Mouse (Mus musculus) hindbrain, postnatal 0 days (tissue): ENCODE results near the gene Stra6. TPM values are rescaled to one million over a fixed set of nuclear protein-coding genes. Genes with fewer than 3 reads are reported as not detected.

Experiments used
- ATAC-seq: fragments of 200-750 bp; cut with Nextera tagmentation; 2 replicates; pipeline ENCODE4 v1.8.0; 2017; ENCODE audit warnings: mild to moderate bottlenecking, moderate TSS enrichment, moderate library complexity
- DNase-seq: peaks from one replicate; pipeline ENCODE4 v3.0.0-alpha.2; 2015; ENCODE audit warnings: low spot score
- H3K27ac ChIP-seq: fragments of 300-500 bp; sonication (generic); 2 replicates; pipeline ENCODE4 v1.5.1; 2014; ENCODE audit warnings: mild to moderate bottlenecking
- H3K27me3 ChIP-seq: fragments of 300-500 bp; sonication (generic); 2 replicates; pipeline ENCODE4 v1.6.1; 2014; ENCODE audit warnings: low read length, mixed read lengths; ENCODE audit not compliant: insufficient read depth
- H3K36me3 ChIP-seq: fragments of 300-500 bp; sonication (generic); 2 replicates; pipeline ENCODE4 v1.6.1; 2014; ENCODE audit warnings: low read length, mixed read lengths; ENCODE audit not compliant: insufficient read depth
- H3K4me1 ChIP-seq: fragments of 300-500 bp; sonication (generic); 2 replicates; pipeline ENCODE4 v1.6.1; 2014; ENCODE audit warnings: antibody characterized with exemption, low read length, mixed read lengths; ENCODE audit not compliant: insufficient read depth
- H3K4me2 ChIP-seq: fragments of 300-500 bp; sonication (generic); 2 replicates; pipeline ENCODE4 v1.6.1; 2014; ENCODE audit warnings: low read depth, mild to moderate bottlenecking, low read length, moderate library complexity, mixed read lengths
- H3K4me3 ChIP-seq: fragments of 300-500 bp; sonication (generic); 2 replicates; pipeline ENCODE4 v1.5.1; 2014; ENCODE audit warnings: low read length
- H3K9ac ChIP-seq: fragments of 300-500 bp; sonication (generic); replicated peaks from 2 replicates; pipeline ENCODE4 v1.6.1; 2014; ENCODE audit warnings: mild to moderate bottlenecking, low read length, moderate library complexity, mixed read lengths
- H3K9me3 ChIP-seq: fragments of 300-500 bp; sonication (generic); 2 replicates; pipeline ENCODE4 v1.6.1; 2016; ENCODE audit warnings: low read length, mixed read lengths
- CTCF ChIP-seq: IDR thresholded peaks from 2 replicates; pipeline ENCODE4 v1.5.1; 2016; ENCODE audit warnings: antibody characterized with exemption, control low read depth, low read depth
- WGBS: fragments of 180-500 bp; shearing (Covaris S2); extraction: QIAGEN DNeasy Blood & Tissue Kit; methylation state at CpG from one replicate; pipeline ENCODE4 v1.1.7; 2014; 5-methylcytosine and 5-hydroxymethylcytosine counted together
- polyA plus RNA-seq: library from polyadenylated mRNA; unstranded; fragments of >200 nt; fragmentation: Nextera tagmentation; extraction: Ambion mirVana; gene quantifications from 2 replicates; pipeline ENCODE4 v1.2.1, GENCODE M21; 2015
- total RNA-seq: library from RNA; depleted of rRNA; stranded (reverse); fragments of >200 nt; gene quantifications from 2 replicates; pipeline ENCODE4 v1.2.3, GENCODE M21; 2014; rRNA removed

The Stra6 gene
- 16.0 and 19.2 TPM in 2 replicates for total RNA-seq
- 7.5 TPM in 2 replicates for polyA plus RNA-seq

DNA sequence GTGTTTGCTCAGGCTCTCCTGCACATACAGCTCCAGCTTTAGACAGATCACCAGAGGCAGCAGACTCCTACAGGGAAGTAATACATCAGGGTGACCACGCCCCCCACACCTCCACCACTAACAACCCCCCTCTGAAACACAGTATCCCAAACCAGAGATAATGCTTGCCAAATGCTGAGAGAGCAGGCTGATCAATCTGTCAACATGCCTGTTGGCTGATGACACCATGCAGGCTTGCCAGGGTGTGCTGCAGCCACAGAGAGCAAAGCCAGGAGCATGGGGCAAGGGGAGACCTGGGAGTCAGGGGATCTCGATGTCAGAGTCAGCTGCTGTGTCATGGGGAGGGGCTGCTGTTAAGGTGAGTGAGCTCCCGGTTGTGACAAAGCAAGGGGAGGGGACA lies at the start of gene Stra6:
TSS of gene Stra6 (plus strand) at position 258 of the 400 bp plus-strand sequence.
- DNase-seq (no peak), ATAC-seq (no peak)
- no peaks in the 10 kb centered on the region for H3K9me3 ChIP-seq
- no peak within 1 kb of the TSS for H3K4me3 ChIP-seq
- H3K4me2 ChIP-seq, result no peak within 1 kb of the TSS
- H3K9ac ChIP-seq, result no peak within 1 kb of the TSS
- H3K36me3 ChIP-seq, result no peaks in the 10 kb centered on the region
- no peaks in the 10 kb centered on the region for H3K27me3 ChIP-seq
- no peak within 1 kb of the TSS for H3K27ac ChIP-seq
- peaks cover 32% of the 10 kb centered on the region for H3K4me1 ChIP-seq
- WGBS, result 21% methylated on average over 3 of the region's 3 CpGs
- TF ChIP-seq CTCF, result no peak

DNA sequence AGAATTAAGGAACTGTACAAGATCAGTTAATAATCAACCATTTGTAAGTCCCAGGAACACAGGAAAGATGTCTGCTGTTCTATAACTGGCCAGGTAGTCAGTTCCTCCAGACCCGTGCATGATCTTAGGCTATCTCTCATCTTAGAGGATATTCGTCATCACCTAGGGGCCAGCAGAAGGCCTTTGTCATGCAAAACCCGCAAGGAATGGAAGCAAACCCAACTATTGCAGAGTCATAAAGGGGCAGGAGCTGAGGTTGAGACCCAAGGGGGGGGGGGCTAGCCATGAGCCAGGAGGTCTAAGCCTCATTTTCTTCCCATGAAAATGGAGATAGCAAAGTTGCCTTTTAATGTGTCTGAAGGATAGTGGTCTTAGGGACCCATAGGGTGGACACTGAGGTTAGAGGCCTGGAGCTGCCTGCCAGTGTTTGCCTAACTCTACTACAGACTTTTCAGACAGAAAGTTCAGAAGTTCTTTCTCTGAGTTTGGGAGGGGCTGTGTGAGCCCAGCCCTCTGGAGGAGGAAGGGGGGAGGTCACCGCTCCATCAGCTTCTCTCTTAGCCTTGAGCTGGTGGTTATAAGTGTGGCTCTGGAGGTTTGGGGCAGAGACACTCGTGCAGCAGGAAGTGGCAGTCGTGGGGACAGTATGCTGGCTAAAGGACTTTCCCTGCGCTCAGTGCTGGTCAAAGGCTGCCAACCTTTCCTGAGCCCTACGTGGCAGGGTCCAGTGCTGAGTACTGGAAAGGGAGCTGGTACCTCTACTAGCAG lies 49.0 kb upstream of the Stra6 start:
- no peak for TF ChIP-seq CTCF
- DNase-seq (no peak), ATAC-seq (no peak)
- Histone ChIP-seq H3K9ac (no peak overlapping the region), H3K4me1 (no peaks in the 10 kb centered on the region), H3K27ac (no peak overlapping the region), H3K4me2 (no peak overlapping the region), H3K36me3 (no peaks in the 10 kb centered on the region), H3K4me3 (no peak overlapping the region), H3K27me3 (no peaks in the 10 kb centered on the region), H3K9me3 (no peaks in the 10 kb centered on the region)
- WGBS, result 69% methylated on average over 8 of the region's 8 CpGs

DNA sequence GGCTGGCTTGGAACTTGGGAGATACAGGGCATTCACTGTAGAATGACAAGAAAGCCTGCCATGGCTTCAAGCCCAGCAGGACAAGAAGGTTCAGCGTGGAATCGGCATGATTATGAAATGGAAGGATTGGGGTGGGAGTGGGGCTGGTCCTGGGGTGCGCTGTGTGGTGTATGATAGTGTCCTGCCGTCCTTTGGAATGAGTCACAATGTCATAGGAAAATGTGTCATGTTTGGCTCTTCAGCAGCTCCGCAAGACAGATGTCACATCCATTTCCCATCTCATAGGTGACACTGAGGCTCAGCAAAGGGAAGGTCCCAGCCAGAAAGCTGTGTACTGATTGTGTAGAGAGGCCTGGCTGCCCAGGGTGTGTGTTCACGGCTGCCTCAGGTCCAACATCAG lies 47.7 kb upstream of the Stra6 start:
- no peaks in the 10 kb centered on the region for H3K27me3 ChIP-seq
- H3K4me1 ChIP-seq, result no peaks in the 10 kb centered on the region
- no peak overlapping the region for H3K27ac ChIP-seq
- DNase-seq, result no peak
- no peak for ATAC-seq
- no peak overlapping the region for H3K4me2 ChIP-seq
- no peak overlapping the region for H3K4me3 ChIP-seq
- H3K9me3 ChIP-seq, result no peaks in the 10 kb centered on the region
- no peak for TF ChIP-seq CTCF
- H3K36me3 ChIP-seq, result no peaks in the 10 kb centered on the region
- 78% methylated on average over 6 of the region's 6 CpGs for WGBS
- H3K9ac ChIP-seq, result no peak overlapping the region

DNA sequence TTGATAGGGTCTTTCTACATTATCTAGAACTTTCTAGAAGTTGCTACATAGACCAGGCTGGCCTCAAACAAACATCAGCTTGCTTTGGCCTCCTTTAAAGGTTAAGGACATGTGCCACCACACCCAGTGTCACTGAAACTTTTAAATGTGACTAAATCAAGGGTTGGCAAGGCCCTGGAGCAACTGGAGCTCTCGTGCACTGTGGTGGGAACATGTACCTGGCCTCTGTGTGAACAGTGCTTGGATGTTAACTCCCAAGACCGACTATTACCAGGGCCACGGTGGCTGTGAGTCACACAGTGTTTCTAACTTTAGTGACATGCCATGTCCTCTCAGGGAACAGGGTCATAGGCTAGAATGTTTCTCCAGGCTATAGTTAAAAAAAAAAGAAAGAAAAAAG lies 46.6 kb upstream of the Stra6 start:
- Histone ChIP-seq H3K9me3 (no peaks in the 10 kb centered on the region), H3K9ac (no peak overlapping the region), H3K27ac (no peak overlapping the region), H3K4me2 (no peak overlapping the region), H3K4me1 (no peaks in the 10 kb centered on the region), H3K36me3 (no peaks in the 10 kb centered on the region), H3K4me3 (no peak overlapping the region), H3K27me3 (no peaks in the 10 kb centered on the region)
- no peak for ATAC-seq
- WGBS, result 82% methylated on average over 3 of the region's 3 CpGs
- no peak for DNase-seq
- TF ChIP-seq CTCF, result no peak

DNA sequence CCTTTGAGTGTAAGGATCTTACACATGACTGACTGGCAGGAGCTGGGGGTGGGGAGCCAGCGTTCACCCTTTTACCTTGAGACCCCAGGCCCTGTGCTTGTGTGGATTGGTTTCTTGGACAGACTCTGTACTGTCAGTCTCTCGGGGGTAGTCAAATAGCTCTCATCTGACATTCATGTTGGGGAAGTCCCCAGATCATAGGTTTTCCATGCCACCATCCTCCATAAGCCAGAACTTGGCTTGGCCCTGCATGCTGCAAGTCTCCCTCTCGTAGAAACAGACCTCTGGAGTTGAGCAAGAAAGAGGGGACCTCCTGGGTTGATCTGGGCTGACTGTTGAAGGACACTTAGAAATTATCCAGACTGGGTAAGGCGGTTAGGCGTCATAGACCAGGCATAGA lies 45.2 kb upstream of the Stra6 start:
- no peak overlapping the region for H3K9ac ChIP-seq
- ATAC-seq (no peak), DNase-seq (no peak)
- H3K27ac ChIP-seq, result no peak overlapping the region
- no peaks in the 10 kb centered on the region for H3K9me3 ChIP-seq
- no peak overlapping the region for H3K4me2 ChIP-seq
- H3K4me3 ChIP-seq, result no peak overlapping the region
- H3K27me3 ChIP-seq, result no peaks in the 10 kb centered on the region
- 85% methylated on average over 5 of the region's 5 CpGs for WGBS
- no peaks in the 10 kb centered on the region for H3K4me1 ChIP-seq
- TF ChIP-seq CTCF, result no peak
- H3K36me3 ChIP-seq, result no peaks in the 10 kb centered on the region

DNA sequence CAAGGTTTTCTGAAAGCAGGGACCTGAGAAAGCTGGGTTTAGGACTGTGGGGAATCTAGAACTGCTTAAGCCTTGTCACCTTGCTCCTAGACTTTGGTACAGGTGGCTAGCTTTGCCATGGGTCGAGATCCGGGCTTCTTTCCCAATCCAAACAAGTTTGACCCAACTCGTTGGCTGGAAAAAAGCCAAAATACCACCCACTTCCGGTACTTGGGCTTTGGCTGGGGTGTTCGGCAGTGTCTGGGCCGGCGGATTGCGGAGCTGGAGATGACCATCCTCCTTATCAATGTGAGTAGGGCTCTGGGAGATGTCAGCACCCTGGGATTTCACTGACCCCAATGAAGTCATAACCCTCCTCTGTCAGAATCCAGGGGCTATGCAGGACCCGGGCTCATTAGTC lies 37.6 kb upstream of the Stra6 start:
- H3K9ac ChIP-seq, result no peak overlapping the region
- no peaks in the 10 kb centered on the region for H3K36me3 ChIP-seq
- TF ChIP-seq CTCF, result no peak
- WGBS, result 90% methylated on average over 9 of the region's 9 CpGs
- no peaks in the 10 kb centered on the region for H3K27me3 ChIP-seq
- H3K27ac ChIP-seq, result no peak overlapping the region
- H3K4me2 ChIP-seq, result no peak overlapping the region
- H3K4me3 ChIP-seq, result no peak overlapping the region
- no peak for DNase-seq
- ATAC-seq, result no peak
- no peaks in the 10 kb centered on the region for H3K4me1 ChIP-seq
- no peaks in the 10 kb centered on the region for H3K9me3 ChIP-seq

DNA sequence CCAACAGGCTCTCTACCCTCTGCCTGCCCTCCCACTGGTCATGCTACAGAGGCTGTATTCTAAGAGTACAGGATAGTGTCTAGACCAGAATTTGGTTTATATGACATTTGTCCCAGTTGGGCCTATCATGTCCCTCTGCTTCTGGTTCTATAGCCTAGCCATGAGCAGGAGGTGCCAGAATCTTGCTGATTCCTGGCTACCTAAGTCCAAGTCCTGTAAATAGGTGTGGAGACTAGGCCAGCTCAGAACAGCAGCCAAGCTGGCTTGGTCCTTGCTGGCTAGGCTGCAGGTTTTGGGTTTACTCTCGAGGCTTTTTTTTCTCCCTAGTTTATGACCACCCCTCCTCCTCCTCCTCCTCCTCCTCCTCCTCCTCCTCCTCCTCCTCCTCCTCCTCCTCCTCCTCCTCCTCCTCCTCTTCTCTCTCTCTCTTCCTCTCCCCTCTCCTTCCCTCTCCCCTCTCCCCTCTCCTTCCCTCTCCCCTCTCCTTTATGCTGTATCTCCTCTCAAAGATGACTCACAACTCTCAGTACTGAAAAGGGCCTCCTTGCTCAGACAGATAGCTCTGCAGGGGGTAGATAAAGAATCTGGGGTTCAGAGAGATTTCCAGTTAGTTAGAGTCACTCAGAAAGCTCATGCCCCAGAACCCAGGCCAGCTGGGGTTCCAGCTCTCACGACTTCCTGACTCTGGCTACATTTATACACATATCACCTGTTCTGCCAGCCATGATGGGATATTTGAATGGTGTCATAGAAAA lies 36.0 kb upstream of the Stra6 start:
- Histone ChIP-seq H3K4me3 (no peak overlapping the region), H3K9me3 (no peaks in the 10 kb centered on the region), H3K27ac (no peak overlapping the region), H3K9ac (no peak overlapping the region), H3K4me1 (no peaks in the 10 kb centered on the region), H3K27me3 (no peaks in the 10 kb centered on the region), H3K4me2 (no peak overlapping the region), H3K36me3 (no peaks in the 10 kb centered on the region)
- 40% methylated on average over 2 of the region's 2 CpGs for WGBS
- TF ChIP-seq CTCF, result no peak
- no peak for DNase-seq
- no peak for ATAC-seq
